In genomic region chr13:44869418-44870119, GRCm38 (mm10) we compare ENCODE assay signal across 8 mouse cellular contexts.
DNase-seq lines count a peak whose midpoint lies in the region; ATAC-seq and TF ChIP-seq lines count a peak whose summit lies in the region.
"Not testable (repeated sequence)": the region's sequence is repeated elsewhere in the genome, so short reads cannot be mapped to it uniquely, and the experiment has no call there.

No protein-coding gene starts in this region.

- H3K27me3 ChIP-seq in embryonic facial prominence, embryonic 15.5 days; heart, embryonic 11.5 days (ENCODE audit: control insufficient read depth, insufficient read depth, low read length); kidney, embryonic 14.5 days (ENCODE audit: control insufficient read depth, insufficient read depth, low read length); limb, embryonic 13.5 days; midbrain, embryonic 16.5 days (ENCODE audit: control insufficient read depth, insufficient read depth, low read depth, low read length); spleen, adult 2 months (ENCODE audit: control insufficient read depth, insufficient read depth, low read length): not testable (repeated sequence)

- ATAC-seq in embryonic facial prominence, embryonic 15.5 days (ENCODE audit: insufficient number of reproducible peaks, low FRiP score, low TSS enrichment, low read depth): peak; percentile 100
- ATAC-seq in heart, embryonic 11.5 days (replicated peaks; ENCODE audit: insufficient number of reproducible peaks, low FRiP score, low TSS enrichment): peak; percentile 100
- ATAC-seq in kidney, embryonic 14.5 days (ENCODE audit: low FRiP score, low TSS enrichment): peak; percentile 100
- ATAC-seq in limb, embryonic 13.5 days (ENCODE audit: low FRiP score, low read depth): peak; percentile 100
- ATAC-seq in midbrain, embryonic 16.5 days: peak; percentile 98

- TF ChIP-seq POLR2A in spleen, adult 2 months (IDR thresholded peaks at IDR 0.05; ENCODE audit: low read depth, low read length): not testable (repeated sequence)

- not testable (repeated sequence) for H3K9me3 ChIP-seq in embryonic facial prominence, embryonic 15.5 days (replicated peaks); heart, embryonic 11.5 days (replicated peaks; ENCODE audit: control insufficient read depth, low read length); kidney, embryonic 14.5 days (ENCODE audit: control insufficient read depth, low read length); limb, embryonic 13.5 days; midbrain, embryonic 16.5 days (replicated peaks; ENCODE audit: control insufficient read depth, low read length, poor library complexity, severe bottlenecking)

- not testable (repeated sequence) for H3K4me2 ChIP-seq in embryonic facial prominence, embryonic 15.5 days (replicated peaks); heart, embryonic 11.5 days; kidney, embryonic 14.5 days (replicated peaks; ENCODE audit: low read depth, low read length); limb, embryonic 13.5 days (replicated peaks); midbrain, embryonic 16.5 days (ENCODE audit: low read length)

- not testable (repeated sequence) for H3K9ac ChIP-seq in embryonic facial prominence, embryonic 15.5 days; heart, embryonic 11.5 days (ENCODE audit: low read depth, low read length); kidney, embryonic 14.5 days (ENCODE audit: low read depth, low read length); limb, embryonic 13.5 days; midbrain, embryonic 16.5 days (ENCODE audit: low read depth, low read length)

- peak; percentile 96 for DNase-seq in 3134 (ENCODE audit: extremely low read depth, insufficient read length, low spot score)
- DNase-seq in adrenal gland, postnatal 25 days: peak; percentile 100
- DNase-seq in spleen, adult 2 months (ENCODE audit: low read depth in 1 of 2, low spot score in 2 of 2): peak; percentile 94 to 96

- TF ChIP-seq CTCF in spleen, adult 2 months (IDR thresholded peaks at IDR 0.05; ENCODE audit: extremely low read depth, insufficient read depth, insufficient read length, insufficient replicate concordance): not testable (repeated sequence)

- WGBS in embryonic facial prominence, embryonic 15.5 days: 72% methylated on average over 47 of the region's 47 CpGs
- 69% methylated on average over 47 of the region's 47 CpGs for WGBS in heart, embryonic 11.5 days (ENCODE audit: insufficient replicate concordance)
- WGBS in kidney, embryonic 14.5 days: 73% methylated on average over 47 of the region's 47 CpGs
- 76% methylated on average over 47 of the region's 47 CpGs for WGBS in limb, embryonic 13.5 days
- 73% methylated on average over 47 of the region's 47 CpGs for WGBS in midbrain, embryonic 16.5 days
- 79% methylated on average over 47 of the region's 47 CpGs for WGBS in spleen, adult 2 months

- H3K36me3 ChIP-seq in embryonic facial prominence, embryonic 15.5 days; heart, embryonic 11.5 days (ENCODE audit: control insufficient read depth, insufficient read depth, low read length); kidney, embryonic 14.5 days (ENCODE audit: control insufficient read depth, insufficient read depth, low read length); midbrain, embryonic 16.5 days (ENCODE audit: control insufficient read depth, insufficient read depth, low read length); spleen, adult 2 months (ENCODE audit: control insufficient read depth, insufficient read depth, low read length): not testable (repeated sequence)
- H3K36me3 ChIP-seq in limb, embryonic 13.5 days: peaks cover 14% of the 10 kb centered on the region

- not testable (repeated sequence) for H3K4me1 ChIP-seq in embryonic facial prominence, embryonic 15.5 days; heart, embryonic 11.5 days (ENCODE audit: control insufficient read depth, insufficient read depth, low read length); kidney, embryonic 14.5 days (ENCODE audit: control insufficient read depth, insufficient read depth, low read length); spleen, adult 2 months (ENCODE audit: control insufficient read depth, insufficient read depth, insufficient read length)
- peaks cover 11% of the 10 kb centered on the region for H3K4me1 ChIP-seq in limb, embryonic 13.5 days
- H3K4me1 ChIP-seq in midbrain, embryonic 16.5 days (ENCODE audit: control insufficient read depth, insufficient read depth, low read length): peaks cover 12% of the 10 kb centered on the region

- not testable (repeated sequence) for H3K27ac ChIP-seq in embryonic facial prominence, embryonic 15.5 days (replicated peaks); heart, embryonic 11.5 days (ENCODE audit: low read depth, low read length); kidney, embryonic 14.5 days (ENCODE audit: low read depth, low read length); limb, embryonic 13.5 days; midbrain, embryonic 16.5 days (ENCODE audit: low read length); spleen, adult 2 months (ENCODE audit: insufficient read depth, low read length)

- not testable (repeated sequence) for H3K4me3 ChIP-seq in embryonic facial prominence, embryonic 15.5 days (replicated peaks); heart, embryonic 11.5 days (ENCODE audit: low read depth, low read length); kidney, embryonic 14.5 days (ENCODE audit: low read length); limb, embryonic 13.5 days; midbrain, embryonic 16.5 days (ENCODE audit: low read depth, low read length); spleen, adult 2 months (ENCODE audit: extremely low read depth, insufficient read depth, insufficient read length)
